Mouse (Mus musculus) stomach, postnatal 0 days (tissue): ENCODE results near the gene Fam126a.
A peak's percentile ranks its signal among the peaks of the same experiment; 100 is the strongest.

ENCODE experiments used
- CTCF ChIP-seq: IDR thresholded peaks from 2 replicates; pipeline ENCODE4 v1.5.1; 2016; ENCODE audit warnings: antibody characterized with exemption, low read depth, mild to moderate bottlenecking, moderate library complexity
- EP300 ChIP-seq: optimal IDR thresholded peaks from 2 replicates; pipeline ENCODE3; 2016; ENCODE audit warnings: antibody characterized with exemption

DNA sequence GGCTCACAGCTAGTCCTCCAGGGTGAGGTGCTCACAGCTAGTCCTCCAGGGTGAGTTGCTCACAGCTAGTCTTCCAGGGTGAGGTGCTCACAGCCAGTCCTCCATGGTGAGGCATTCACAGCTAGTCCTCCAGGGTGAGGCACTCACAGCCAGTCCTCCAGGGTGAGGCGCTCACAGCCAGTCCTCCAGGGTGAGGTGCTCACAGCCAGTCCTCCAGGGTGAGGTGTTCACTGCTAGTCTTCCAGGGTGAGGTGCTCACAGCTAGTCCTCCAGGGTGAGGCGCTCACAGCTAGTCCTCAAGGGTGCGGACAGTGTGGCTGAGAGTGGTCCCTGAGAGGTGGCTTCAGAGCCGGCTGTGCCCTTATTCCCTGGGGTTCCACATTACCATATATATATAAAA is 141.0 kb downstream of the Fam126a start:
- TF ChIP-seq CTCF (peak; percentile 30; the same call in 1 of the 2 replicates), EP300 (no peak)
